ENCODE assay signal across 7 mouse cellular contexts in genomic region chr17:30004203-30005102, GRCm38 (mm10). TPM values are rescaled to one million over a fixed set of nuclear protein-coding genes. Genes with fewer than 3 reads are reported as not detected.
DNase-seq lines count a peak whose midpoint lies in the region; ATAC-seq lines count a peak whose summit lies in the region.

Gene Zfand3, plus strand, starts transcription at chr17:30004733.

- under 1% methylated on average over 53 of the region's 93 CpGs for WGBS in embryonic facial prominence, embryonic 11.5 days
- under 1% methylated on average over 58 of the region's 93 CpGs for WGBS in limb, embryonic 10.5 days
- WGBS in midbrain, embryonic 13.5 days = under 1% methylated on average over 43 of the region's 93 CpGs

- H3K9ac ChIP-seq in embryonic facial prominence, embryonic 11.5 days (replicated peaks; ENCODE audit: low read length) = peak within 1 kb of the TSS; percentile 98
- peak within 1 kb of the TSS; percentile 97 for H3K9ac ChIP-seq in midbrain, embryonic 13.5 days (replicated peaks)

- peak; percentile 97 for DNase-seq in adrenal gland, postnatal 14 days
- peak; percentile 95 for DNase-seq in embryonic facial prominence, embryonic 11.5 days (ENCODE audit: low spot score)
- peak; percentile 96 for DNase-seq in kidney, adult 11 months
- peak; percentile 99 for DNase-seq in limb, embryonic 10.5 days (ENCODE audit: low spot score)
- DNase-seq in spleen, adult 12 weeks (ENCODE audit: low spot score) = peak; percentile 85

- peak; percentile 90 for ATAC-seq in embryonic facial prominence, embryonic 11.5 days (replicated peaks; ENCODE audit: insufficient number of reproducible peaks, low FRiP score, low TSS enrichment, low read depth)
- ATAC-seq in granulocyte monocyte progenitor cell, adult 5-6 weeks (replicated peaks; ENCODE audit: poor library complexity, severe bottlenecking) = peak; percentile 80
- peak; percentile 94 for ATAC-seq in midbrain, embryonic 13.5 days

- H3K4me3 ChIP-seq in embryonic facial prominence, embryonic 11.5 days (ENCODE audit: low read depth, low read length) = peak within 1 kb of the TSS; percentile 97
- peak within 1 kb of the TSS; percentile 100 for H3K4me3 ChIP-seq in limb, embryonic 10.5 days
- peak within 1 kb of the TSS; percentile 95 for H3K4me3 ChIP-seq in midbrain, embryonic 13.5 days (replicated peaks)

- no peaks in the 10 kb centered on the region for H3K27me3 ChIP-seq in embryonic facial prominence, embryonic 11.5 days (ENCODE audit: control insufficient read depth, insufficient read depth, low read length)
- no peaks in the 10 kb centered on the region for H3K27me3 ChIP-seq in limb, embryonic 10.5 days (ENCODE audit: low read depth, poor library complexity, severe bottlenecking)
- H3K27me3 ChIP-seq in midbrain, embryonic 13.5 days = no peaks in the 10 kb centered on the region

- H3K27ac ChIP-seq in embryonic facial prominence, embryonic 11.5 days (replicated peaks; ENCODE audit: low read depth, low read length) = peak within 1 kb of the TSS; percentile 99
- peak within 1 kb of the TSS; percentile 100 for H3K27ac ChIP-seq in limb, embryonic 10.5 days
- H3K27ac ChIP-seq in midbrain, embryonic 13.5 days = peak within 1 kb of the TSS; percentile 99

- H3K9me3 ChIP-seq in embryonic facial prominence, embryonic 11.5 days (replicated peaks; ENCODE audit: control insufficient read depth, low read length) = no peaks in the 10 kb centered on the region
- H3K9me3 ChIP-seq in limb, embryonic 10.5 days (replicated peaks) = no peaks in the 10 kb centered on the region
- H3K9me3 ChIP-seq in midbrain, embryonic 13.5 days = no peaks in the 10 kb centered on the region

- peak within 1 kb of the TSS; percentile 64 for H3K4me2 ChIP-seq in embryonic facial prominence, embryonic 11.5 days (ENCODE audit: low read depth, low read length)
- peak within 1 kb of the TSS; percentile 84 for H3K4me2 ChIP-seq in midbrain, embryonic 13.5 days (replicated peaks)

- 0 out of 2 replicates have a peak, but pooled peaks cover 2% of the 10 kb centered on the region for H3K4me1 ChIP-seq in embryonic facial prominence, embryonic 11.5 days (ENCODE audit: control insufficient read depth, insufficient read depth, low read length)
- peaks cover 40% of the 10 kb centered on the region for H3K4me1 ChIP-seq in limb, embryonic 10.5 days
- H3K4me1 ChIP-seq in midbrain, embryonic 13.5 days (replicated peaks) = peaks cover 46% of the 10 kb centered on the region

- no peaks in the 10 kb centered on the region for H3K36me3 ChIP-seq in embryonic facial prominence, embryonic 11.5 days (replicated peaks; ENCODE audit: control insufficient read depth, insufficient read depth, low read depth, low read length)
- H3K36me3 ChIP-seq in limb, embryonic 10.5 days = peaks cover 16% of the 10 kb centered on the region
- H3K36me3 ChIP-seq in midbrain, embryonic 13.5 days = no peaks in the 10 kb centered on the region

RNA-seq across cellular contexts. Expression of gene Zfand3, which starts in this region (rescaled TPM):
- 126 and 133 TPM in 2 replicates for total RNA-seq in adrenal gland, postnatal 14 days (2021)
- 50.6 and 59.5 TPM in 2 replicates for polyA plus RNA-seq in embryonic facial prominence, embryonic 11.5 days (2014; fragmentation: Nextera tagmentation; extraction: Ambion mirVana)
- 6.7 and 19.3 TPM in 2 replicates for total RNA-seq in granulocyte monocyte progenitor cell, adult 5-6 weeks (2014; fragmentation: Nextera tagmentation)
- total RNA-seq in granulocyte monocyte progenitor cell, adult 5-6 weeks (2017) = 9.1 and 22.3 TPM in 2 replicates
- polyA plus RNA-seq in limb, embryonic 10.5 days (2016; fragmentation: Nextera tagmentation; extraction: Ambion mirVana) = 53.9 and 62.8 TPM in 2 replicates
- polyA plus RNA-seq in midbrain, embryonic 13.5 days (2015; fragmentation: Nextera tagmentation; extraction: Ambion mirVana) = 69.6 and 85.4 TPM in 2 replicates

Comparison
In these comparisons a context has a peak if more than half of its experiments do, and no peak if none do; other contexts are left out.
1. Peak in every context shown above with its lines: DNase-seq, ATAC-seq, H3K4me3 ChIP-seq and H3K27ac ChIP-seq.